Mouse (Mus musculus): ENCODE measurements around the gene Hist1h4d. TPM values are rescaled to one million over a fixed set of nuclear protein-coding genes. Genes with fewer than 3 reads are reported as not detected.

The Hist1h4d gene
- total RNA-seq, 2 experiments from 2014 or later = 821 to 965 TPM

Other genes with a start within 250 kb of the Hist1h4d start
- gene Zfp322a, start 212.4 kb upstream of the Hist1h4d start, total RNA-seq (2023) = 10 to 100 TPM in 1 of 2 experiments, 1 to 10 TPM in 1; 7.0 to 10.2 TPM
- 10 to 100 TPM in 1 of 2 experiments, 1 to 10 TPM in 1; 8.6 to 10.3 TPM for gene Abt1, start 157.7 kb upstream of the Hist1h4d start, total RNA-seq (2023)
- under 1 TPM; 0.31 to 0.57 TPM for gene Btn1a1, start 115.7 kb upstream of the Hist1h4d start, total RNA-seq (2023)
- gene Btn2a2, start 92.7 kb upstream of the Hist1h4d start, total RNA-seq (2023) = not detected
- gene Hist1h4h, start 50.5 kb upstream of the Hist1h4d start, total RNA-seq (2023) = 1,000 to 10,000 TPM; 1,800 to 2,079 TPM
- 1,000 to 10,000 TPM; 1,103 to 1,322 TPM for gene Hist1h2af, start 47.7 kb upstream of the Hist1h4d start, total RNA-seq (2023)
- 100 to 1,000 TPM; 343 to 409 TPM for gene Hist1h3g, start 46.2 kb upstream of the Hist1h4d start, total RNA-seq (2023)
- 100 to 1,000 TPM; 156 to 165 TPM for gene Hist1h2bh, start 38.2 kb upstream of the Hist1h4d start, total RNA-seq (2023)
- 100 to 1,000 TPM; 484 to 531 TPM for gene Hist1h3f, start 37.5 kb upstream of the Hist1h4d start, total RNA-seq (2023)
- gene Hist1h4f, start 29.9 kb upstream of the Hist1h4d start, total RNA-seq (2023) = 1,000 to 10,000 TPM; 2,494 to 2,726 TPM
- gene Hist1h1d, start 28.3 kb upstream of the Hist1h4d start, total RNA-seq (2023) = 100 to 1,000 TPM; 117 to 132 TPM
- 100 to 1,000 TPM; 919 to 946 TPM for gene Hist1h3e, start 19.2 kb upstream of the Hist1h4d start, total RNA-seq (2023)
- 100 to 1,000 TPM; 213 to 226 TPM for gene Hist1h2ae, start 10.4 kb upstream of the Hist1h4d start, total RNA-seq (2023)
- 1,000 to 10,000 TPM; 1,609 to 1,779 TPM for gene Hist1h2bg, start 10.2 kb upstream of the Hist1h4d start, total RNA-seq (2023)
- 1,000 to 10,000 TPM; 1,205 to 1,340 TPM for gene Hist1h2bf, start 7.4 kb upstream of the Hist1h4d start, total RNA-seq (2023)
- 100 to 1,000 TPM; 234 to 256 TPM for gene Hist1h2ad, start 7.2 kb upstream of the Hist1h4d start, total RNA-seq (2023)
- gene Hist1h3d, start 5.8 kb upstream of the Hist1h4d start, total RNA-seq (2023) = 100 to 1,000 TPM; 207 to 247 TPM
- gene Hist1h2be, start 39.5 kb downstream of the Hist1h4d start, total RNA-seq (2023) = 100 to 1,000 TPM; 117 to 129 TPM
- gene Hist1h1e, start 41.0 kb downstream of the Hist1h4d start, total RNA-seq (2023) = 100 to 1,000 TPM; 854 to 881 TPM
- gene Hist1h2ac, start 102.3 kb downstream of the Hist1h4d start, total RNA-seq (2023) = 10 to 100 TPM; 59.5 to 67.1 TPM
- gene Hist1h2bc, start 102.6 kb downstream of the Hist1h4d start, total RNA-seq (2023) = 100 to 1,000 TPM; 108 to 117 TPM
- 1 to 10 TPM; 2.5 to 2.9 TPM for gene Hist1h1t, start 114.2 kb downstream of the Hist1h4d start, total RNA-seq (2023)
- gene Hist1h4c, start 116.9 kb downstream of the Hist1h4d start, total RNA-seq (2023) = 100 to 1,000 TPM; 435 to 497 TPM
- 1 to 10 TPM; 7.5 to 7.9 TPM for gene Hfe, start 129.3 kb downstream of the Hist1h4d start, total RNA-seq (2023)
- 1,000 to 10,000 TPM; 1,583 to 1,684 TPM for gene Hist1h1c, start 157.2 kb downstream of the Hist1h4d start, total RNA-seq (2023)
- gene Hist1h3c, start 164.0 kb downstream of the Hist1h4d start, total RNA-seq (2023) = 100 to 1,000 TPM; 649 to 655 TPM
- gene Hist1h2bb, start 165.1 kb downstream of the Hist1h4d start, total RNA-seq (2023) = 1,000 to 10,000 TPM in 1 of 2 experiments, 100 to 1,000 TPM in 1; 938 to 1,011 TPM
- 1,000 to 10,000 TPM; 1,348 to 1,643 TPM for gene Hist1h2ab, start 169.5 kb downstream of the Hist1h4d start, total RNA-seq (2023)
- 1,000 to 10,000 TPM; 1,578 to 1,719 TPM for gene Hist1h3b, start 170.7 kb downstream of the Hist1h4d start, total RNA-seq (2023)
- gene Hist1h4b, start 175.4 kb downstream of the Hist1h4d start, total RNA-seq (2023) = 100 to 1,000 TPM; 697 to 823 TPM
- 100 to 1,000 TPM; 542 to 645 TPM for gene Hist1h4a, start 179.6 kb downstream of the Hist1h4d start, total RNA-seq (2023)
- gene Hist1h3a, start 180.8 kb downstream of the Hist1h4d start, total RNA-seq (2023) = 100 to 1,000 TPM; 941 to 991 TPM
- 100 to 1,000 TPM; 476 to 542 TPM for gene Hist1h1a, start 182.1 kb downstream of the Hist1h4d start, total RNA-seq (2023)
- not detected for gene Trim38, start 188.3 kb downstream of the Hist1h4d start, total RNA-seq (2023)
- not detected for gene Slc17a2, start 225.4 kb downstream of the Hist1h4d start, total RNA-seq (2023)

Measured in neutrophil, adult 83 days (primary cell).